Mouse (Mus musculus): ENCODE results near the gene Fnbp1. TPM values are rescaled to one million over a fixed set of nuclear protein-coding genes. Genes with fewer than 3 reads are reported as not detected.

Gene Fnbp1
- total RNA-seq, 2 experiments from 2014 or later: 47.2 to 64.0 TPM

GRCm38 (mm10) chr2:31105279-31105678, 36.5 kb downstream of the Fnbp1 start:
- no peak for ATAC-seq (replicated peaks; ENCODE audit: poor library complexity, severe bottlenecking)

GRCm38 (mm10) chr2:31103321-31103720, 38.5 kb downstream of the Fnbp1 start:
- no peak for ATAC-seq (replicated peaks; ENCODE audit: poor library complexity, severe bottlenecking)

GRCm38 (mm10) chr2:31101285-31101684, 40.5 kb downstream of the Fnbp1 start:
- no peak for ATAC-seq (replicated peaks; ENCODE audit: poor library complexity, severe bottlenecking)

DNA sequence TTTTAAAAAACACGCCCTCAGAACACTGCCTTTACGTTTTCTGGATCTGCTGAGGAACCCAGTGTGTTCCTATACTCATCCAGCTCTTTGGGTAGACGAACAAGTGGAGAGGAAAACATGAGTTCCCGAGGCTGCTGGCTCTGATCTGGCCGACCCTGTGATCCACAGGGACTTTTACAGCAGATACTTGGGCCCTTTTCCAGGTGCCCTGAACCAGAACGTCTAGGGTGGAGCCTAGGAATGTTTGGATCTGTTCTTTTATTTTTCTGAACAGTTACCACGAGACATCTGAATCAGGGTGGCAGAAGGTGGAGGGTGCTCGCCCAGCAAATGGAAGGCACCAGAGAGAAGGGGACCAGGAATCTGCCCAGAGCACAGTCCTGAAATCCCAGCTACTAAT, 42.7 kb downstream of the Fnbp1 start:
- no peak for ATAC-seq (replicated peaks; ENCODE audit: poor library complexity, severe bottlenecking)

DNA sequence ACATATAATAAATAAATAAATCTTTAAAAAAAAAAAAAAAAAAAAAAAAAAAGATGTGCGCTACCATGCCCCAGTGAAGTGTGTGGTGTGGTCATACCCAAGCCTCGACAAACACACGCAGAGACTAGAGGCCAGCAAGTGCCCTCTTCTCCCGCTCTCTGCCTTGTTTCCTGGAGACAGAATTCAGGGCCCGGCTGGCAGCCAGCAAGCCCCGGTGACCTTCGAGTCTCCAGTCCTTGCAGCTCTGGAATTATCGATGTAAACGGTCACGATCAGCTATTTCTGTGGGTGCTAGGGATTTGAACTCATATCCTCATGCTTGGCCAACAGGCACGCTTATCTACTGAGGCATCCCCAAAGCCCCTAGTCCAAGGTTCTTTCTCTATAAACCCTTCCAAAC, 43.2 kb downstream of the Fnbp1 start:
- ATAC-seq (replicated peaks; ENCODE audit: poor library complexity, severe bottlenecking): no peak

GRCm38 (mm10) chr2:31097276-31097675, 44.5 kb downstream of the Fnbp1 start:
- ATAC-seq (replicated peaks; ENCODE audit: poor library complexity, severe bottlenecking): no peak

DNA sequence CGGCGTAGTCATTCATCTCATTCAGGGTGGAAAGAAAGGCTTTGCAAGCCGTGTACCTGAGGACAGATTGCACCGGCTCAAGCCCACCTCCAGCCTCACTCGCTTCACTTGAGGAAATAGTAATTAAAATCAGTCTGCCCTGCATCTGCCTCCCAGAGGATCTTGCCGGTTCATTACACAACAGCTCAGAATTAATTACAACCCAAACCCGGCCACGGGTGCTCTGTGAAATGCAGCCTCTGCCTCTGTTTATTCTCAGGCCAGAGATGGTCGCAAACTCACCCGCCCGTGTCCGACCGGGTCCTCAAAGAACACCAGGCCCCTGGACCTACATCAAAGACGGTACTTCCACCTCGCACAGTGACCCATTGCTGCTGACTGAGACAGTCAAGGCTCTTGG, 45.7 kb downstream of the Fnbp1 start:
- ATAC-seq (replicated peaks; ENCODE audit: poor library complexity, severe bottlenecking): no peak

DNA sequence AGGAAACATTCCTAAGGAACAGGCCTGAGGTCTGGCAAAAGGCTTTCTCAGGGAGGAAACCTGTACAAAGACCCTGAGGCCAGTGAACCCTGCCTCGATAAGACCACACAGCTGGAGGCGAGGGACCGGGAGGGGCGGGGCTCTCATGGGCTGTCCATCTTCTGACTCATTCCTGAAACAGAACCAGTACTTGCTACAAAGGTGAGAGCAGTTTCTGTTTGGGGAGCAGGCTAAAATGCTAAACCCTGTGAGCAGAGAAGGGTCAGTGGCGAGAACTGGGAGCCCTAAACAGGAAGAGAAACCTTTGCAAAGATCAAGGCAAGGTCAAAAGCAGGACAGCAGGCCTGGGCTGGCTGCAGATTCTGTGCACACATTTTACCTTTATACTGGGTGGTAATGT, 47.2 kb downstream of the Fnbp1 start:
- ATAC-seq (replicated peaks; ENCODE audit: poor library complexity, severe bottlenecking): no peak; the same call in 1 of the 2 replicates

GRCm38 (mm10) chr2:31092939-31093338, 48.9 kb downstream of the Fnbp1 start:
- ATAC-seq (replicated peaks; ENCODE audit: poor library complexity, severe bottlenecking): no peak

DNA sequence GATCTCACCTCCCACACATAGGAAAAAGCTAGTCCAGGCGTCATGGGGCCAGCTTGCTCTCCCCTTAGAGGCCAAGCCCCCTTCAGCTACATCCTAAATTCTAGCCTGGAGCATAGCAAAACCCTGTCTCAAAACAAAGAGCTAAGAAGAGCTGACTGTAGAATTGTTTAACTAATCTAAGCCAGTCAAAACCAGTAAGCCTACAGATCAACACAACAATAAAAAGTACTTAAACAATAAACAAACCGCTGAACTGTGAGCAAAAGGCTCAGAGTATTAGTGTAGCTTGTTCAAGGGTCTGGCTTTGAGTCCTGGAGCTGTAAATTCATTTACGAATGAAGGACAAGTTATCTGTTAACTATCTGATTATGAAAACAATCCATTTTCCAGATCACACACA, 50.6 kb downstream of the Fnbp1 start:
- ATAC-seq (replicated peaks; ENCODE audit: poor library complexity, severe bottlenecking): no peak

DNA sequence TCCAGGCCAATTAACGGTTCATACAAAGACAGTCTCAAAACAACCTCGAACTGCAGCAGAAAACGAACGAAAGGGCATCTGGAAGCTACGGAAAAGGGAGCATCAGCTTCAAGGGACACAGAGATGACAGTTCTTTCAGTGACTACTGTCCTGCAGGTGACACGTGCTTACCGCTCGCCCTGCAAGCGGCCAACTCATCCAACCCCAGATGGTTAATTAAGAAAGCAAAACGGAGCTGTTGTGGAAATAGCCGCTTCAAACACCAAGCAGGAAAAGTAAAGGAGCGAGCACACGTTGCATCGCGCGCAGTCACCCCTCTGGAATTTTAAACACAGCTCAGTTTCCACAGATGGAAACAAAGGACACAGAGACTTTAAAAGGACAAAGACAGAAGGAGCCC, 52.2 kb downstream of the Fnbp1 start:
- no peak for ATAC-seq (replicated peaks; ENCODE audit: poor library complexity, severe bottlenecking)

- ATAC-seq (replicated peaks; ENCODE audit: poor library complexity, severe bottlenecking): no peak
Measured at GRCm38 (mm10) chr2:31088871-31089270, 52.9 kb downstream of the Fnbp1 start.

DNA sequence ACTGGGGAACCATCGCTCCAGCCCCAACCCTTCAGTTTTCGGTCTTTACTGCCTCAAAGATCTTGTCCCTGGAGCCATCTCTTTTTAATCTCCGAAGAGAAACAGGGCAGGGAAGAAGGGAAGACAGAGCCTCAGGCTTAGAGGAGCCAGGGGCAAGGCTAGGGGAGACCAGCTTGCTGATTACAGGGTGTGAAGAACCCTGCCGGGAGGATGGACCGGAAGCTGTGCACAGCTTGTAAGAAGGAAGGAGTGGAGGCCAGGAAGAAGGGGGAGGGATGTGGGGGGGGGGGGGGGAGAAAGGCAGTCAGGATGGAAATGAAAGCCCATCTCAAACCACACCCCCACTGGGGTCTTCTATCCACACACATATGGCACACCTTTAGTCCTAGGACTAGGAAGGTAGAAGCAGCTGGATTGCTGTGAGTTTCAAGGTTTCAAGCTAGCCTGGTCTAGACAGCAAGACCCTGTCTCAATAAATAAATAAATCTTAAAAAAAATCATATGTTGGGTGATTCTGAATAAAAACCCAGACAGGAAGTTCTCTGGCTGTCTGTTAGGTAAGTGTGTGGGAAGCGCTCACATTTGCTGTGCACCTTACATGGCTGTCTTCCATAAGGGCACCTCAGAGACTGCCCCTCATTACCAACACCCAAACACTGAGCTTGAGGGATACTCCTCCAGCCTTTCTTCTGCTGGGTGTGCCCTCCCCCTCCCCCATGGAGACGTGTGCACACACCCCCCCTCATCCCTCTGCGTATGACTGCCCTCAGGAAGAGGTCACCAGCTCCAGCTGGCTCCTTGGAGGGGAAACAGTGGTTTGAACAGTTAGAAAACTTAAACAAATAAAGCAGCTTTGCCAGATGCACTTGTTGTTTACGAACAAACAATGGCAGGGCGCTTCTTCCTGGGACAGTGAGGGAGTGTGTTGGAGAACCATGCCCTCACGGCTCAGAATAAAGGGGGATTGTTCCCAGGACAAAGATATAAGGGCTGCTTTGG, 53.8 kb downstream of the Fnbp1 start:
- ATAC-seq (replicated peaks; ENCODE audit: poor library complexity, severe bottlenecking): peak; percentile 59

- no peak for ATAC-seq (replicated peaks; ENCODE audit: poor library complexity, severe bottlenecking)
Measured at GRCm38 (mm10) chr2:31087085-31087484, 54.7 kb downstream of the Fnbp1 start.

DNA sequence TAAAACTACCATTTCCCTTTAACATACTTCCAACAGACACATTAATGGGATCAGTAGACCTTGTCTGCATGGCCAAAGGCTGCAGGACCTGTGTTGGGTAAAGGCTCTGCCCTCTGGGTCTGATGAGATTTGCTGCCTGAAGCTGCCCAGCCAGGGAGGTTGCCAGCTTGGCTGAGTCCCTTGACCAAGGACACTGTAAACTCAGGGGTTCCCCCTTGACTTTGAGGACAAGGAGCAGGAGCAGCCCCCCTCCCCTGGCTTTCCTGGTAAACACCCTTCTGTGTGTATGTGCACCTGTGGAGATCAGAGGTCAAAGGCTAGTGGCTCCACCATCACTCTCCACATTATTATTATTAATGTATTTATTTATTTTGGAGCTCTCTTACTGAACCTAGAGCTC, 55.3 kb downstream of the Fnbp1 start:
- no peak for ATAC-seq (replicated peaks; ENCODE audit: poor library complexity, severe bottlenecking)

- ATAC-seq (replicated peaks; ENCODE audit: poor library complexity, severe bottlenecking): no peak
Measured at GRCm38 (mm10) chr2:31084169-31084850, 57.5 kb downstream of the Fnbp1 start.

DNA sequence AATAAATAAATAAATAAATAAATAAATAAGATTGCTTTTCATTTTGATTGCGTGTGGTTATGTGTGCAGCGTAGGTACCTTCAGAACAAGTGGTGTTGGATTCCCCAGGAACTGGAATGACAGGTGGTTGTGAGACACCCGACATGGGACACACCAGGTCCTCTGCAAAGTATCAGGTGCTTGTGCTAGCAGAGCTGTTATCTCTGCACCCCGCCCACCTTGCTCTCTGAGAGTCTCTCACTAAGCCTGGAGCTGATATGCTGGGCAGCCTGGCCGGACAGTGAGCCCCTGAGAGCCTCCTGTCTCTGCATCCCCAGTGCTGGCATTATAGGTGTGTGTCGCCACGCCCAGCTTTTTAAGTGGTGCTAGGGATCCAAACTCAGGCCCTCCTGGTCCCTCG, 58.4 kb downstream of the Fnbp1 start:
- no peak for ATAC-seq (replicated peaks; ENCODE audit: poor library complexity, severe bottlenecking)

DNA sequence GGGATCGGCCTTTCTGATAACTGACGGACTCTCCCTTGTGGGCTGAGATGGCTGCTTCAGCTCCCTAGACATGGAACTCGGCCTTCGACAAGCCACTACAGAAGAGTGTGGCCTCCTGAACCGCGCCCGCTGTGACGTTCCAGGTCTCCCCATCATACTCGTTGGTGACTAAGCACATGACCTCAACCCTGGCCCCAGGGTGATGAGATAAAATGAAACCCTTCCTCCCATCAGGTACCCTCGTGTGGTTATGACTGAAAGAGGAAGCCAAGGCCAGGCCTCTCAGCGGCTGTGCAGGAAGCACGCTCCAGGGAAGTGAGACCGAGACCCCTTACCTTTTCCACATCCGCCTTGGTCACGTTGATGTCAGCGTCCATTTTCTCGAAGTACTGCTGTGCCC, 59.2 kb downstream of the Fnbp1 start:
- ATAC-seq (replicated peaks; ENCODE audit: poor library complexity, severe bottlenecking): peak; percentile 96

DNA sequence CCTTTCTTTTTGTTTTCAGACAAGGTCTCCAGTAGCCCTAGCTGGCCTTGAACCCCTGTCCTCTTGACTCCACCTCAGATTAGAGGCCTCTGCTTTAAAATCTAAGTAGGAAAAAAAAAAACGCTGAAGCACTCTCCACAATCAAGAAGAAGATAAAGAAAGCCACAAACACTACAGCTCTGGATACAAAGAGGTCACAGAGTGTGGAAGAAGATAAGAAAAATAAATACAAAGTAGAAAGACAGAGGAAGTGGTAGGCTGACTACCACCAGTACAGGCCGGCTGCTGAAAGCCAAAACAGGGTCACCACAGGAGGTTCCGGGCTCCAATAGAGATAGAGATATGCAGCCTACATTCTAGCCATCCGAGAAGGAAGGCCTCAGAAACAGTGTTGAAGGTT, 60.5 kb downstream of the Fnbp1 start:
- no peak for ATAC-seq (replicated peaks; ENCODE audit: poor library complexity, severe bottlenecking)

DNA sequence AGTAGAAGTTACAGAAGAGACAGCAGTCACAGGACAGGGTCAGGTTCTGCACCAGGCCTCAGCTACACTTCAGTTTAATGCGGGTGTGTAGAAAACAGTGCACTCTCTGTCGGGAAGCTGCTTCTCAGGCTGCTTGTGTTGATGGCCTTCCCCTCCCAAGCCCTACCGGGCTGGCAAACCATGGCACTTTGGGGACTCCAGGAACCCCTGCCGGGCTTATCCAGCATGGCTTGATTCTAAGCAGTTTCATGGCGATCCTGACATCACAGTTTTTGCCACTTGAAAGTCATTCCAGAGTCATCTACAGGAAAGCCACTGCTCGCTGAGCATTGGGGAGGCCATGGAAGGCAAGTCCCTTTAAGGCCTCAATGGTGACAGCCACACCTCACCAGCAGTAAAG, 62.7 kb downstream of the Fnbp1 start:
- no peak for ATAC-seq (replicated peaks; ENCODE audit: poor library complexity, severe bottlenecking)

DNA sequence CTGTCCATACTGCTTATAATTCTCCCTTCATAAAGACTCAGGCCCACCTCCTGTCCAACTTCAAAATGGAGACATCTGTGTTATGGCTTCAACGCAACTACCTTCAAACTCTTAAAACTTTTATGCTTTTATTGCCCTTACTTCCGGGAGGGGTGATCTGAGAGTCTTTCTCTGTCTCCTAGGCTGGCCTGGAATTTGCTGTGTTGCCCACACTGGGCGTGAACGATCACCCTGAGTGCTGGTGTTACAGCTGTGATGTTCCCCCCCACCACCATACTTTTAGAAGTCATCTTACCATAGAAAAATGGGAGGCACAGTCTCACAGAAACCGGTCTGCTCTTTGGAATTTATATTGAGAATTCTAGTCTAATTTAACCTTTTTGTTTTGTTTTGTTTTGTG, 64.2 kb downstream of the Fnbp1 start:
- ATAC-seq (replicated peaks; ENCODE audit: poor library complexity, severe bottlenecking): no peak
